Mouse (Mus musculus) cortical plate, adult 2 months (tissue): Measurements from ENCODE around the gene Npas3.

Source experiments
- CTCF ChIP-seq: fragments of 200-500 bp; IDR thresholded peaks from 2 replicates; pipeline ENCODE4 v1.5.1; 2011; ENCODE audit warnings: mild to moderate bottlenecking, control low read depth, low read length; ENCODE audit not compliant: insufficient read depth; ENCODE audit errors: extremely low read depth
- POLR2A ChIP-seq: fragments of 200-500 bp; IDR thresholded peaks from 2 replicates; pipeline ENCODE4 v1.6.1; 2011; ENCODE audit warnings: mild to moderate bottlenecking, low read length, control low read depth; ENCODE audit not compliant: insufficient read depth; ENCODE audit errors: extremely low read depth

DNA sequence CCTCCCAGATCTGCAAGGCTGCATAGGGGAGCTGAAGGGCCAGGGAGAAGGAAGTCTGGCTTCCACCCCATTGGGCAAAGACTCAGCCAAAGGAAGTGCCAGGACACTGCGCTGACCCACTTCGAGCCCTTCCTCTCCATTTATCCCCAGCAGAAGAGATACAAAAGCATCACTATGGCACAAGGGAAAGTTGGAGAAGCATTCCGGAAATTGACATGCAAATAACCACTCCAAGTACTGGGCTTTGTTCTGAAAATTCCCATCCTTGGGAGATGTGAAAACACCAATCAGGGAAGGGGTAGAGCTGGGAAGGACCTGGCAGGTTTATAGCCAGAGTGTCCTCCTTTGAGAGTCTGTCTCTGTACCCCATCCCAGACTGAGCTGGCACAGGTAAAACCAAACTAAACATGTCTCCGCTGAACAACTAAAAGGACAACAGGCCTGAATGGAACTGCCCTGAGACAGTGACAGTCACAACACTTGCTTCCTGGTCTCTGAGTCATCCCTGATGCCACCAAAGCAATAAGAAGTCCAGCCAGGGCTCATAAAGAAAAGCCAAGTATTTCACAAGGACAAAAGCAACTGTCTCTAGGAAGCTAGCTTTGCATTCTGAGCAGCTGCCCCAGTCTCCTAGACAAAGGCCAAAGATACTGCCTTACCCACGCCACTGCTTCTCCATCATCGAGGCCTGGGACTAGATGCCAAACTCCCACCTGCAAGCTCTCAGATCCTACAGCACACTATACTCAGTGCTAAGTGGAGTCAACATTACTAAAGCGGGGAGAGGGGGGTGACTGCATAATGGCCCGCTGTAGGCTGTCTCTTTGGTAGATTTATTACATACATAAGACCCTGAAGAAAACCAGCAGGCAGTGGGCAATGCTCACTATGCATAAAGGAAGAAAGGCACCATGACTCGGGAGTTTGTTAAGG lies 733.4 kb downstream of the Npas3 start:
- TF ChIP-seq CTCF (no peak), POLR2A (no peak)
